Mouse (Mus musculus) MEL (cell line): ENCODE measurements at regions not wholly inside any gene's neighbourhood (a gene's known extent, or its start where the extent isn't known, plus 50 kb on each side); places are given as distances from the start of the nearest gene placed in this dataset.

Experiments
- DNase-seq: peaks from one replicate; pipeline ENCODE4 v3.0.0; 2011; ENCODE audit warnings: low read depth, low spot score
- H3K27ac ChIP-seq: 2 replicates; pipeline ENCODE4 v1.5.1; 2012; ENCODE audit warnings: low read depth, mild to moderate bottlenecking, control low read depth, low read length, moderate library complexity; ENCODE audit not compliant: control insufficient read depth
- H3K27me3 ChIP-seq, 2 experiments: fragments of 150-350 bp in 1 of 2; sonication (generic) in 1 of 2; 2 replicates each; pipeline ENCODE4 v1.6.1; 2012; ENCODE audit warnings: low read length in 2 of 2, mild to moderate bottlenecking in 2 of 2, improper control_type of control experiment in 1 of 2, moderate library complexity in 1 of 2; ENCODE audit not compliant: insufficient read depth in 2 of 2, control insufficient read depth in 1 of 2
- H3K36me3 ChIP-seq, 2 experiments: 2 replicates each; pipeline ENCODE4 v1.6.1; 2012 to 2014; ENCODE audit warnings: low read length in 2 of 2, improper control_type of control experiment in 1 of 2, inconsistent platforms in 1 of 2, mild to moderate bottlenecking in 1 of 2; ENCODE audit not compliant: insufficient read depth in 2 of 2, control insufficient read depth in 1 of 2
- H3K4me1 ChIP-seq, 2 experiments: fragments of 150-350 bp in 1 of 2; sonication (generic) in 1 of 2; 2 replicates each; pipeline ENCODE4 v1.6.1; 2012; ENCODE audit warnings: low read length in 2 of 2, improper control_type of control experiment in 1 of 2, mild to moderate bottlenecking in 1 of 2; ENCODE audit not compliant: insufficient read depth in 2 of 2, control insufficient read depth in 1 of 2
- H3K4me3 ChIP-seq, 2 experiments: fragments of 150-350 bp in 1 of 2; sonication (generic) in 1 of 2; 2 replicates each; pipeline ENCODE4 v1.5.1; 2012; ENCODE audit warnings: low read depth in 2 of 2, low read length in 2 of 2, mild to moderate bottlenecking in 2 of 2, moderate library complexity in 2 of 2, control low read depth in 1 of 2, improper control_type of control experiment in 1 of 2; ENCODE audit not compliant: control insufficient read depth in 1 of 2, insufficient read depth in 1 of 2
- H3K79me2 ChIP-seq: 2 replicates; pipeline ENCODE4 v1.6.1; 2012; ENCODE audit warnings: mild to moderate bottlenecking, low read length, moderate library complexity; ENCODE audit not compliant: control insufficient read depth, poor library complexity, insufficient read depth
- H3K9ac ChIP-seq: 2 replicates; pipeline ENCODE4 v1.6.1; 2012; ENCODE audit warnings: low read depth, mild to moderate bottlenecking, control low read depth, low read length, moderate library complexity; ENCODE audit not compliant: control insufficient read depth, poor library complexity, severe bottlenecking
- H3K9me3 ChIP-seq: fragments of 150-350 bp; sonication (generic); replicated peaks from 2 replicates; pipeline ENCODE4 v1.6.1; 2012; ENCODE audit warnings: mild to moderate bottlenecking, low read length, improper control_type of control experiment, moderate library complexity; ENCODE audit not compliant: insufficient read depth
- BHLHE40 ChIP-seq: IDR thresholded peaks from 2 replicates; pipeline ENCODE4 v1.6.1; 2012; ENCODE audit warnings: low read depth, mild to moderate bottlenecking, inconsistent platforms, low read length, improper control_type of control experiment, borderline replicate concordance
- E2F4 ChIP-seq: IDR thresholded peaks from 2 replicates; pipeline ENCODE4 v1.6.1; 2011; ENCODE audit warnings: low read depth, low read length, improper control_type of control experiment, borderline replicate concordance
- ETS1 ChIP-seq: IDR thresholded peaks from 2 replicates; pipeline ENCODE4 v1.6.1; 2012; ENCODE audit warnings: low read depth, mild to moderate bottlenecking, inconsistent platforms, low read length, improper control_type of control experiment, moderate library complexity
- GATA1 ChIP-seq: IDR thresholded peaks from 2 replicates; pipeline ENCODE4 v1.6.1; 2011; ENCODE audit warnings: low read depth, low read length, improper control_type of control experiment
- HCFC1 ChIP-seq: IDR thresholded peaks from 2 replicates; pipeline ENCODE4 v1.6.1; 2012; ENCODE audit warnings: low read depth, mild to moderate bottlenecking, inconsistent platforms, low read length, improper control_type of control experiment, moderate library complexity
- JUND ChIP-seq: IDR thresholded peaks from 2 replicates; pipeline ENCODE4 v1.6.1; 2011; ENCODE audit warnings: low read depth, mild to moderate bottlenecking, improper control_type of control experiment, low read length
- KAT2A ChIP-seq: conservative IDR thresholded peaks from 2 replicates; pipeline ENCODE4 v1.6.1; 2012; ENCODE audit warnings: low read depth, low read length, improper control_type of control experiment, inconsistent platforms
- MAFK ChIP-seq: IDR thresholded peaks from 2 replicates; pipeline ENCODE4 v1.6.1; 2011; ENCODE audit warnings: low read depth, mild to moderate bottlenecking, low read length, improper control_type of control experiment, borderline replicate concordance
- MXI1 ChIP-seq: IDR thresholded peaks from 2 replicates; pipeline ENCODE4 v1.6.1; 2011; ENCODE audit warnings: mild to moderate bottlenecking, low read depth, low read length, improper control_type of control experiment
- MYC ChIP-seq: IDR thresholded peaks from 2 replicates; pipeline ENCODE4 v1.6.1; 2011; ENCODE audit warnings: low read depth, mild to moderate bottlenecking, low read length, improper control_type of control experiment, moderate library complexity
- NELFE ChIP-seq: IDR thresholded peaks from 2 replicates; pipeline ENCODE4 v1.6.1; 2011; ENCODE audit warnings: low read depth, low read length, improper control_type of control experiment
- NRF1 ChIP-seq: IDR thresholded peaks from 2 replicates; pipeline ENCODE4 v1.6.1; 2014; ENCODE audit warnings: low read depth, mild to moderate bottlenecking, inconsistent platforms, low read length, improper control_type of control experiment, moderate library complexity; ENCODE audit not compliant: poor library complexity, insufficient read depth, severe bottlenecking
- POLR2AphosphoS2 ChIP-seq: IDR thresholded peaks from 2 replicates; pipeline ENCODE4 v1.6.1; 2011; ENCODE audit warnings: low read length, improper control_type of control experiment
- POLR2AphosphoS5 ChIP-seq: IDR thresholded peaks from 2 replicates; pipeline ENCODE4 v1.6.1; 2012; ENCODE audit warnings: low read depth, borderline replicate concordance, mild to moderate bottlenecking, inconsistent platforms, low read length, moderate library complexity, mixed read lengths
- RAD21 ChIP-seq: IDR thresholded peaks from 2 replicates; pipeline ENCODE4 v1.6.1; 2011; ENCODE audit warnings: mild to moderate bottlenecking, low read depth, low read length, improper control_type of control experiment
- RCOR1 ChIP-seq: IDR thresholded peaks from 2 replicates; pipeline ENCODE4 v1.6.1; 2012; ENCODE audit warnings: low read depth, mild to moderate bottlenecking, inconsistent platforms, low read length, improper control_type of control experiment
- SMC3 ChIP-seq: IDR thresholded peaks from 2 replicates; pipeline ENCODE4 v1.6.1; 2011; ENCODE audit warnings: low read depth, low read length, improper control_type of control experiment
- TAL1 ChIP-seq: IDR thresholded peaks from 2 replicates; pipeline ENCODE4 v1.6.1; 2012; ENCODE audit warnings: mild to moderate bottlenecking, inconsistent platforms, low read length, moderate library complexity, mixed read lengths
- TBP ChIP-seq: IDR thresholded peaks from 2 replicates; pipeline ENCODE4 v1.8.0; 2011; ENCODE audit warnings: low read depth, low read length, improper control_type of control experiment
- TCF12 ChIP-seq: IDR thresholded peaks from 2 replicates; pipeline ENCODE4 v1.6.1; 2014; ENCODE audit warnings: low read depth, mild to moderate bottlenecking, inconsistent platforms, low read length, improper control_type of control experiment, moderate library complexity
- USF1 ChIP-seq: IDR thresholded peaks from 2 replicates; pipeline ENCODE4 v1.6.1; 2014; ENCODE audit warnings: low read depth, mild to moderate bottlenecking, inconsistent platforms, low read length, improper control_type of control experiment, moderate library complexity
- ZC3H11A ChIP-seq: IDR thresholded peaks from 2 replicates; pipeline ENCODE4 v1.6.1; 2012; ENCODE audit warnings: low read depth, mild to moderate bottlenecking, inconsistent platforms, low read length, improper control_type of control experiment
- ZMIZ1 ChIP-seq: IDR thresholded peaks from 2 replicates; pipeline ENCODE4 v1.6.1; 2012; ENCODE audit warnings: low read depth, mild to moderate bottlenecking, inconsistent platforms, low read length, improper control_type of control experiment, moderate library complexity
- ZNF384 ChIP-seq: IDR thresholded peaks from 2 replicates; pipeline ENCODE4 v1.6.1; 2012; ENCODE audit warnings: low read depth, mild to moderate bottlenecking, inconsistent platforms, low read length, improper control_type of control experiment

GRCm38 (mm10) chr2:50793067-50793466 lies 355.8 kb downstream of the Rnd3 start:
- H3K27ac ChIP-seq = no peak overlapping the region
- DNase-seq = no peak
- TF ChIP-seq ZC3H11A (no peak), E2F4 (no peak), USF1 (no peak), ZNF384 (no peak), KAT2A (no peak), MXI1 (no peak), MYC (no peak), MAFK (no peak), RCOR1 (no peak), RAD21 (no peak), NELFE (no peak), JUND (no peak), POLR2AphosphoS2 (no peak), SMC3 (no peak)

GRCm38 (mm10) chr2:50789051-50789651 lies 359.8 kb downstream of the Rnd3 start:
- no peaks in the 10 kb centered on the region for H3K36me3 ChIP-seq
- H3K27me3 ChIP-seq = no peaks in the 10 kb centered on the region
- H3K4me3 ChIP-seq = no peak overlapping the region
- DNase-seq = no peak
- H3K9me3 ChIP-seq = no peaks in the 10 kb centered on the region
- H3K9ac ChIP-seq = no peak overlapping the region
- H3K27ac ChIP-seq = no peak overlapping the region
- TF ChIP-seq MYC (no peak), TAL1 (no peak), MXI1 (no peak), TBP (no peak), HCFC1 (no peak), ETS1 (no peak), BHLHE40 (no peak), ZC3H11A (no peak), TCF12 (no peak), POLR2AphosphoS5 (no peak), NRF1 (no peak), GATA1 (no peak), ZMIZ1 (no peak)
- TF ChIP-seq, all 39 proteins: peak for 0
- Histone ChIP-seq H3K79me2 (no peaks in the 10 kb centered on the region), H3K4me1 (no peaks in the 10 kb centered on the region)

More at GRCm38 (mm10) chr2:50793067-50793466, 355.8 kb downstream of the Rnd3 start:
- Histone ChIP-seq H3K9me3 (no peaks in the 10 kb centered on the region), H3K27me3 (no peaks in the 10 kb centered on the region), H3K9ac (no peak overlapping the region), H3K79me2 (no peaks in the 10 kb centered on the region), H3K4me3 (no peak overlapping the region), H3K4me1 (no peaks in the 10 kb centered on the region), H3K36me3 (no peaks in the 10 kb centered on the region)
